Mouse (Mus musculus) midbrain, embryonic 11.5 days (tissue): ENCODE results near the gene Cysrt1. TPM values are rescaled to one million over a fixed set of nuclear protein-coding genes. Genes with fewer than 3 reads are reported as not detected.

ENCODE experiments used
- ATAC-seq: fragments of 200-750 bp; cut with Nextera tagmentation; 2 replicates; pipeline ENCODE4 v1.8.0; 2017; ENCODE audit warnings: moderate TSS enrichment, moderate library complexity; ENCODE audit not compliant: low FRiP score
- DNase-seq: peaks from one replicate; pipeline ENCODE4 v3.0.0; 2015; ENCODE audit warnings: low spot score; ENCODE audit errors: missing footprints
- H3K27ac ChIP-seq: fragments of 300-500 bp; sonication (generic); 2 replicates; pipeline ENCODE4 v1.5.1; 2014; ENCODE audit warnings: low read depth, low read length
- H3K27me3 ChIP-seq: fragments of 300-500 bp; sonication (generic); 2 replicates; pipeline ENCODE4 v1.6.1; 2014; ENCODE audit warnings: mild to moderate bottlenecking, low read length, moderate library complexity, mixed read lengths; ENCODE audit not compliant: control insufficient read depth, insufficient read depth
- H3K36me3 ChIP-seq: fragments of 300-500 bp; sonication (generic); 2 replicates; pipeline ENCODE4 v1.6.1; 2014; ENCODE audit warnings: mild to moderate bottlenecking, low read length, moderate library complexity, mixed read lengths; ENCODE audit not compliant: control insufficient read depth, insufficient read depth
- H3K4me1 ChIP-seq: fragments of 300-500 bp; sonication (generic); 2 replicates; pipeline ENCODE4 v1.6.1; 2014; ENCODE audit warnings: low read length; ENCODE audit not compliant: control insufficient read depth, insufficient read depth
- H3K4me2 ChIP-seq: fragments of 300-500 bp; sonication (generic); 2 replicates; pipeline ENCODE4 v1.6.1; 2014; ENCODE audit warnings: mild to moderate bottlenecking, moderate library complexity
- H3K4me3 ChIP-seq: fragments of 300-500 bp; sonication (generic); 2 replicates; pipeline ENCODE4 v1.5.1; 2014; ENCODE audit warnings: low read depth, low read length
- H3K9ac ChIP-seq: fragments of 300-500 bp; sonication (generic); 2 replicates; pipeline ENCODE4 v1.6.1; 2014; ENCODE audit warnings: low read length
- H3K9me3 ChIP-seq: fragments of 300-500 bp; sonication (generic); 2 replicates; pipeline ENCODE4 v1.6.1; 2016; ENCODE audit warnings: low read length; ENCODE audit not compliant: control insufficient read depth
- WGBS: fragments of 180-500 bp; shearing (Covaris S2); extraction: QIAGEN DNeasy Blood & Tissue Kit; methylation state at CpG from one replicate; pipeline ENCODE4 v1.1.7; 2014; 5-methylcytosine and 5-hydroxymethylcytosine counted together
- polyA plus RNA-seq: library from polyadenylated mRNA; unstranded; fragments of >200 nt; fragmentation: Nextera tagmentation; extraction: Ambion mirVana; gene quantifications from 2 replicates; pipeline ENCODE4 v1.2.1, GENCODE M21; 2014

Gene Cysrt1
- polyA plus RNA-seq, 1 experiment from 2014 or later: not detected

GRCm38 (mm10) chr2:25267241-25267640, 25.0 kb upstream of the Cysrt1 start:
- Histone ChIP-seq H3K27me3 (peaks cover 19% of the 10 kb centered on the region), H3K9me3 (no peaks in the 10 kb centered on the region), H3K27ac (no peak overlapping the region), H3K4me1 (peaks cover 23% of the 10 kb centered on the region), H3K36me3 (peaks cover 2% of the 10 kb centered on the region; the same call in 1 of the 2 replicates), H3K4me2 (no peak overlapping the region), H3K4me3 (no peak overlapping the region), H3K9ac (no peak overlapping the region)
- no peak for ATAC-seq
- DNase-seq: no peak

- Histone ChIP-seq H3K27me3 (peaks cover 19% of the 10 kb centered on the region), H3K4me2 (no peak overlapping the region), H3K36me3 (peaks cover 2% of the 10 kb centered on the region; the same call in 1 of the 2 replicates), H3K4me1 (peaks cover 23% of the 10 kb centered on the region), H3K27ac (no peak overlapping the region), H3K4me3 (no peak overlapping the region), H3K9ac (0 out of 2 replicates have a peak overlapping the region, but pooled peaks have one; percentile 13), H3K9me3 (no peaks in the 10 kb centered on the region)
- ATAC-seq: no peak
- 61% methylated on average over 2 of the region's 2 CpGs for WGBS
- peak; percentile 60 for DNase-seq
Measured at GRCm38 (mm10) chr2:25266720-25267119, 24.5 kb upstream of the Cysrt1 start.

- 76% methylated on average over 6 of the region's 6 CpGs for WGBS
- 0 out of 2 replicates have a peak overlapping the region, but pooled peaks have one; percentile 13 for H3K9ac ChIP-seq
- H3K4me1 ChIP-seq: peaks cover 16% of the 10 kb centered on the region
- H3K27ac ChIP-seq: no peak overlapping the region
- ATAC-seq (no peak), DNase-seq (peak; percentile 56)
- H3K9me3 ChIP-seq: no peaks in the 10 kb centered on the region
- no peak overlapping the region for H3K4me3 ChIP-seq
- no peak overlapping the region for H3K4me2 ChIP-seq
- peaks cover 19% of the 10 kb centered on the region for H3K27me3 ChIP-seq
- H3K36me3 ChIP-seq: peaks cover 2% of the 10 kb centered on the region; the same call in 1 of the 2 replicates
Measured at GRCm38 (mm10) chr2:25265897-25266656, 23.8 kb upstream of the Cysrt1 start.

GRCm38 (mm10) chr2:25264851-25265250, 22.6 kb upstream of the Cysrt1 start:
- Histone ChIP-seq H3K27me3 (peaks cover 19% of the 10 kb centered on the region), H3K4me1 (peaks cover 12% of the 10 kb centered on the region), H3K27ac (no peak overlapping the region), H3K9me3 (no peaks in the 10 kb centered on the region), H3K36me3 (peaks cover 2% of the 10 kb centered on the region; the same call in 1 of the 2 replicates), H3K4me2 (no peak overlapping the region), H3K4me3 (no peak overlapping the region), H3K9ac (no peak overlapping the region)
- no peak for ATAC-seq
- 78% methylated on average over 3 of the region's 3 CpGs for WGBS
- peak; percentile 54 for DNase-seq

DNA sequence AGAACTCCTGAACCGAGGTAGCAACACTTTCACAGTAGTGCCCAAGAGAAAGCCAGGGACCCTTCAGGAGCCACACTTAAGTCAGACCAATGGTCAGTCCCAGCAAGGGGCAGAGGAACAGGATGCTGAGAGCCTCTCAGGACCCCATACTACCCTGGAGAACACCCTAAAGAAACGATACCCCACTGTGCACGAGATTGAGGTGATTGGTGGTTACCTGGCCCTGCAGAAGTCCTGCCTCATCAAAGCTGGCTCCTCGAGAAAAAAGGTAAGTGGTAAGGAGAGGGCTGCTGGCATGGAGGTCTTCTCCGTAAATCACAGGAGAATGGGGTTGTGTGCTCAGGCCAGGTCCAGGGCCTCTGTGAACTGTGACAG, 22.0 kb upstream of the Cysrt1 start:
- no peak overlapping the region for H3K4me2 ChIP-seq
- peaks cover under 1% of the 10 kb centered on the region; the same call in 1 of the 2 replicates for H3K36me3 ChIP-seq
- H3K4me1 ChIP-seq: peaks cover 12% of the 10 kb centered on the region
- ATAC-seq: no peak
- DNase-seq: peak; percentile 53
- H3K9ac ChIP-seq: no peak overlapping the region
- H3K4me3 ChIP-seq: no peak overlapping the region
- 77% methylated on average over 5 of the region's 5 CpGs for WGBS
- H3K27ac ChIP-seq: no peak overlapping the region
- no peaks in the 10 kb centered on the region for H3K9me3 ChIP-seq
- peaks cover 19% of the 10 kb centered on the region for H3K27me3 ChIP-seq

DNA sequence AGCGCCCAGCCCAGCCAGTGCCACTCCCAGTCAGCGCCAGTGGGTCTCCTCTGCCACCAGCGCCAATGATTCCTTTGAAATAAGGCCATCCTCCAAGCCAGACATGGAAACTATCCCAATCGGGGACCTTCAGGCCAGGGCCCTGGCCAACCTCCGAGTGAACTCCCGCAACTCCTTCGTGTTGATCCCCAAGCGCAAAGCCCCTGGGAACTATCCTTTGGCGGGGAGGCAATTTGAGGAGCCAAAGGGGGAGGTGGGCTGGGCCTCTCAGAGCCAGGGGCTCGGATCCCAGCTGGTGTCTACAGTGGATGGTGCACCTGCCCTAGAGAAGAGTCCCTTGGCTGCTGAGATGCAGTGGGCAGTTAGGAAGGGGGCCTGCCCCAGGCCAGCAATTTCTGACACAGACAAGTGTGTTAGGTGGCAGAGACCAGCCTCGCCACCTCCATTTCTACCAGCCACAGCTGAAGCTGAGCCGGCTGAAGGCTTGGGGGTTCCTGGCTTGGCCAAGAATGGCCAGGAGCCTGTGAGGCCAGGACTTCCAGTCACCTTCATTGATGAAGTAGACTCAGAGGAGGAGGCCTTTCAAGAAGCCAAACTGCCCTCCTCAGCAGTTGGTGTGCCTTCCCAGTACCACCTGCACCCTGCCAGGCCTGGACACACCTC, 21.5 kb upstream of the Cysrt1 start:
- WGBS: 21% methylated on average over 12 of the region's 12 CpGs
- Histone ChIP-seq H3K9ac (peak overlapping the region; percentile 50), H3K27ac (no peak overlapping the region), H3K27me3 (peaks cover 19% of the 10 kb centered on the region), H3K4me2 (peak overlapping the region; percentile 100), H3K4me3 (peak overlapping the region; percentile 65), H3K36me3 (no peaks in the 10 kb centered on the region), H3K4me1 (peaks cover 12% of the 10 kb centered on the region), H3K9me3 (no peaks in the 10 kb centered on the region)
- DNase-seq: peak; percentile 79
- no peak for ATAC-seq

GRCm38 (mm10) chr2:25262795-25263622, 20.8 kb upstream of the Cysrt1 start:
- DNase-seq (no peak), ATAC-seq (no peak; the same call in none of the 2 replicates)
- peaks cover 12% of the 10 kb centered on the region for H3K4me1 ChIP-seq

DNA sequence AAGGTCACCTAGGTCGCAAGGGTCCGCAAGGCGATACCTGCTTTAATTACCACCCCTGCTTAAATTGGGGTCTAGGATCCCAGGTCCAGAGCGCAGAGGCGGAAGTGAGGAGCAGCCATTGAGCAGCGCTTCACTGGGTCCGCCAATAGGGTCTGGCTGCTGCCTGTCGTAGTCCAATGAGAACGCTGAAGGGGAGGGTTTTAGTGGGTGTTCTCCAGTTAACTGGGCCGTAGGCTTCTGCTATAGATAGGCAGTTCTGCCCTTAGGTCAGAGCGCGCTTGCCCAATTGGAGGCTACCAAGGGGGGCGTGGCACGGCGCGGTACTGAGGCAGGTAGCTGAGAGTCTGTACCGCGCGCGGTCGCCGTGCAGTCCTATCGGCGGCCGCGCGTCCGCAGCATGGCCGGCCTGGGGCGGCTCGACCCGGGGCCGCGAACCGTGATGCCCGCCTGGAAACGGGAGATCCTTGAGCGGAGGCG, 20.1 kb upstream of the Cysrt1 start, which contains the start of gene Tprn:
Gene Tprn (plus strand): TSS at position 328 of the 477 bp plus-strand sequence.
- Histone ChIP-seq H3K4me1 (peaks cover 12% of the 10 kb centered on the region), H3K4me3 (peak within 1 kb of the TSS; percentile 65), H3K4me2 (peak within 1 kb of the TSS; percentile 100), H3K27ac (no peak within 1 kb of the TSS), H3K36me3 (no peaks in the 10 kb centered on the region), H3K9me3 (no peaks in the 10 kb centered on the region), H3K27me3 (peaks cover 19% of the 10 kb centered on the region), H3K9ac (peak within 1 kb of the TSS; percentile 54)
- DNase-seq (peak; percentile 97), ATAC-seq (peak; percentile 99)
- WGBS: under 1% methylated on average over 39 of the region's 39 CpGs

More at GRCm38 (mm10) chr2:25262795-25263622, 20.8 kb upstream of the Cysrt1 start:
- H3K4me3 ChIP-seq: peak overlapping the region; percentile 65
- H3K36me3 ChIP-seq: no peaks in the 10 kb centered on the region
- no peaks in the 10 kb centered on the region for H3K9me3 ChIP-seq
- H3K9ac ChIP-seq: peak overlapping the region; percentile 50
- under 1% methylated on average over 82 of the region's 82 CpGs for WGBS
- H3K27ac ChIP-seq: no peak overlapping the region
- peaks cover 19% of the 10 kb centered on the region for H3K27me3 ChIP-seq
- H3K4me2 ChIP-seq: peak overlapping the region; percentile 100
